Mouse (Mus musculus): Measurements from ENCODE around the gene Zswim8. TPM values are rescaled to one million over a fixed set of nuclear protein-coding genes. Genes with fewer than 3 reads are reported as not detected.

Gene Zswim8
- polyA plus RNA-seq, 1 experiment from 2014 or later: 43.1 TPM

DNA sequence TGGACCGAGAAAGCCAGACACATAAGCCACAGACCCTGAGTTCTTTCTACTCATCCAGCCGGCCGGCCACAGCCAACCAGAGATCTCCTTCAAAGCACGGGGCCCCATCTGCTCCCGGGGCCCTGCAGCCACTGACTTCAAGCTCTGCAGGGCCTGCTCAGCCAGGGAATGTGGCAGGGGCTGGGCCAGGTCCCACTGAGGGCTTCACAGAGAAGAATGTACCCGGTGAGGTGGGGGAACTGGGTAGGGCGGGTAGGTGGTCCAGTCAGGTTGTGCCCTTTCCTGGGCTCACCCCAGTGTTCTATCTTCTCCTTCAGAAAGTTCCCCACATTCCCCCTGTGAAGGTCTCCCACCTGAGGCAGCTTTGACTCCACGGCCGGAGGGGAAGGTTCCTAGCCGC lies 11.1 kb downstream of the Zswim8 start:
- Histone ChIP-seq H3K4me3 (no peak overlapping the region), H3K27me3 (no peaks in the 10 kb centered on the region), H3K27ac (no peak overlapping the region), H3K4me2 (replicated peaks) (no peak overlapping the region), H3K4me1 (no peaks in the 10 kb centered on the region), H3K9ac (no peak overlapping the region), H3K36me3 (peaks cover 98% of the 10 kb centered on the region), H3K9me3 (no peaks in the 10 kb centered on the region)
- 92% methylated on average over 10 of the region's 10 CpGs for WGBS
- ATAC-seq (ENCODE audit: low FRiP score, low read depth): no peak

DNA sequence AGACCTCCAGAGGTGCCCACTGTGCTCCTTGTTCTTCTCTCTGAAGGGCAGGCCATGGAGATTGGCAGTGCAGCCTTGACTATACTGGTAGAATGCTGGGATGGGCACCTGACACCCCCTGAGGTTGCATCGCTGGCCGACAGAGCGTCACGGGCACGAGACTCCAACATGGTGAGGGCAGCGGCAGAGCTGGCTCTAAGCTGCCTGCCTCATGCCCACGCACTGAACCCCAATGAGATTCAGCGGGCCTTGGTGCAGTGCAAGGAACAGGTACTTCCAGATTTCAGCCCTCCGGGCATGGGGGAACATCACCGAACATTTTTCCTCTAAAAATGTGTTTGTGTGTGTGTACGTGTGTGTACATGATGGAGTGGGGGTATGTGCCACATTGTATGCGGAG lies 12.4 kb downstream of the Zswim8 start:
- no peak overlapping the region for H3K4me3 ChIP-seq
- H3K9me3 ChIP-seq: no peaks in the 10 kb centered on the region
- no peak overlapping the region for H3K27ac ChIP-seq
- 87% methylated on average over 12 of the region's 12 CpGs for WGBS
- H3K4me1 ChIP-seq: no peaks in the 10 kb centered on the region
- H3K4me2 ChIP-seq (replicated peaks): no peak overlapping the region
- H3K9ac ChIP-seq: no peak overlapping the region
- peaks cover 97% of the 10 kb centered on the region for H3K36me3 ChIP-seq
- ATAC-seq (ENCODE audit: low FRiP score, low read depth): no peak
- no peaks in the 10 kb centered on the region for H3K27me3 ChIP-seq

DNA sequence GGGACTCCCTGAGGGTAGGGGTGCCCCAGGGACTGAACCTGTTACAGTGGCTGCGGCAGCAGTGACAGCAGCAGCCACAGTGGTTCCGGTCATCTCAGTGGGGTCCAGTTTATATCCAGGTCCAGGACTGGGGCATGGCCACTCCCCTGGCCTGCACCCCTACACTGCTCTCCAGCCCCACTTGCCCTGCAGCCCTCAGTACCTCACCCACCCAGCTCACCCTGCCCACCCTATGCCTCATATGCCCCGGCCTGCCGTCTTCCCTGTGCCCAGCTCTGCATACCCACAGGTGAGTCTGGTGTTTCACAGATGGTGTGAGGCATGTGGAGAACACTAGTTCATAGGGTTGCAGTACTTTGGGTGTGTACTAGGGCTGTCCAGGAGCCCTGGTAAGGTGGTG lies 14.0 kb downstream of the Zswim8 start:
- no peak overlapping the region for H3K4me2 ChIP-seq (replicated peaks)
- H3K4me3 ChIP-seq: no peak overlapping the region
- 86% methylated on average over 4 of the region's 4 CpGs for WGBS
- ATAC-seq (ENCODE audit: low FRiP score, low read depth): 0 out of 2 replicates have a peak, but pooled peaks have one; percentile 24
- H3K36me3 ChIP-seq: peaks cover 97% of the 10 kb centered on the region
- no peaks in the 10 kb centered on the region for H3K27me3 ChIP-seq
- H3K27ac ChIP-seq: no peak overlapping the region
- no peaks in the 10 kb centered on the region for H3K9me3 ChIP-seq
- no peak overlapping the region for H3K9ac ChIP-seq
- H3K4me1 ChIP-seq: no peaks in the 10 kb centered on the region

DNA sequence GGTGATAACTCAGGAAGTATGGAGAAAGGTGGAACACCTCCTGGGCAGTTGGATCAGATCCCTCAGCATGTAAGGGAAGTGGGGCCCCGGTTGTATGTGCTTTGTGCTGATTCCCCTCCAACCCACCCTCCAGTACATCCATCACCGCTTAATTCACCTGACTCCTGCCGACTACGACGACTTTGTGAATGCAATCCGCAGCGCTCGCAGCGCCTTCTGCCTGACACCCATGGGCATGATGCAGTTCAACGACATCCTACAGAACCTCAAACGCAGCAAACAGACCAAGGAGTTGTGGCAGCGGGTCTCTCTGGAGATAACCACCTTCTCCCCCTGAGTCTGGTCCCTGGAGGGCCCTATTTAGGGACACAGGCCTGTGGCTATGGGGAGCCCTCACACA lies 15.7 kb downstream of the Zswim8 start:
- H3K36me3 ChIP-seq: peaks cover 97% of the 10 kb centered on the region
- WGBS: 91% methylated on average over 12 of the region's 12 CpGs

DNA sequence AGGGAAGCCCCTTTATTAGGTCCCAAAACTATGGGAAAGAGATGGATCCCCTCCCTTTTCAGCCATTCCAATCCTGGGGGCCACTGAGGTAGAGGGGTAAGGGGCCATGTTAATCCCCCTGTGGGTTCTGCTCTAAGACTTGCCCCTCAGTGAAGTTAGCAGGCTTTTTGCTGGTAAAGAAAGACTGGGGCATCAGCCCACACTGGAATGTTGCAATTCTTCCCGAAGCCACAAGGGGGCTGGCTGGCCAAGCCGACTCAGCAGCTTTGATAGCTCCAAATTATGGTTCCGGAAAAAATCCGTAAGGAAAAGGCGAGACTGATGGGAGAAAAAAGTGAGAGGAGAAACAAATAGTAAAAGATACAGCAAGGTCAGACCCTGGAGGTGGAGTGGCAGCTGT lies 16.7 kb downstream of the Zswim8 start:
- WGBS: 16% methylated on average over 5 of the region's 5 CpGs
- no peaks in the 10 kb centered on the region for H3K27me3 ChIP-seq
- no peaks in the 10 kb centered on the region for H3K9me3 ChIP-seq
- peaks cover 97% of the 10 kb centered on the region for H3K36me3 ChIP-seq
- no peak overlapping the region for H3K4me2 ChIP-seq (replicated peaks)
- H3K27ac ChIP-seq: no peak overlapping the region
- no peak for ATAC-seq (ENCODE audit: low FRiP score, low read depth)
- no peak overlapping the region for H3K4me3 ChIP-seq
- no peaks in the 10 kb centered on the region for H3K4me1 ChIP-seq
- H3K9ac ChIP-seq: no peak overlapping the region

More for the DNA sequence above, 15.7 kb downstream of the Zswim8 start:
- no peak for ATAC-seq (ENCODE audit: low FRiP score, low read depth)
- Histone ChIP-seq H3K4me2 (replicated peaks) (no peak overlapping the region), H3K27me3 (no peaks in the 10 kb centered on the region), H3K4me3 (no peak overlapping the region), H3K9me3 (no peaks in the 10 kb centered on the region), H3K27ac (no peak overlapping the region), H3K9ac (no peak overlapping the region), H3K4me1 (no peaks in the 10 kb centered on the region)

DNA sequence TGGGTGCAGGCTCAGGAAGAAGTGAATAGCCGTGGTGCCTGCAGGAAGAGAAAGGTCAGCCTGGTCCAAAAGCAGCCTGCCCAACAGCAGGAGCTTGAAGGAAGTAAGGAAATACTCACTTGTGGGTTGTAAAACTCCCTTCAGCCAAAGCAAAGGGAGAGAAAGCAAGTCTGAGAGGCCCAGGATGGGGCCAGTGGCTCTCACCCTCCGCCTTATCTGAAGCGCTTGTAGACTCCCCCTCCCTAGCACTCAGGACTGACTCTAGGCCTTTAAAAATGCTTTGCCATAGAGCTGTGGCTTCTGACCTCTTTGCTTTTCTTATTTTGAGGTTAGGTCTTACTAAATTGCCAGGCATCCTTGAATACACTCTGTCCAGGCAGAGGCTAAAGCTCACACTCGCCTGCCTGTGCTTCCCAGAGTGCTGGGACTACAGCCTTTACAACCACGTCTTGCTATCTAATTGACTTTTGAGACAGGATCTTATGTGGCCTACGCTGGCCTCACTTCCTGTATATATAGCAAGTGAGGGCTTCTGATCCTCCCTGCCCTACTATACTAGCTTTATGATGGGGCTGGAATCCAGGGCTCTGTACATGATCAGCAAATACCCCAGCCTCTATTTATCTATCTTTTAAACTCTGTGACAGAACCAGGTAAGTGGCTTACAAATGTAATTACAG lies 18.4 kb downstream of the Zswim8 start:
- no peak overlapping the region for H3K9ac ChIP-seq
- H3K4me1 ChIP-seq: no peaks in the 10 kb centered on the region
- no peak overlapping the region for H3K4me2 ChIP-seq (replicated peaks)
- H3K36me3 ChIP-seq: peaks cover 99% of the 10 kb centered on the region
- ATAC-seq (ENCODE audit: low FRiP score, low read depth): no peak
- no peak overlapping the region for H3K27ac ChIP-seq
- no peaks in the 10 kb centered on the region for H3K9me3 ChIP-seq
- WGBS: 72% methylated on average over 6 of the region's 6 CpGs
- H3K27me3 ChIP-seq: no peaks in the 10 kb centered on the region
- H3K4me3 ChIP-seq: no peak overlapping the region

DNA sequence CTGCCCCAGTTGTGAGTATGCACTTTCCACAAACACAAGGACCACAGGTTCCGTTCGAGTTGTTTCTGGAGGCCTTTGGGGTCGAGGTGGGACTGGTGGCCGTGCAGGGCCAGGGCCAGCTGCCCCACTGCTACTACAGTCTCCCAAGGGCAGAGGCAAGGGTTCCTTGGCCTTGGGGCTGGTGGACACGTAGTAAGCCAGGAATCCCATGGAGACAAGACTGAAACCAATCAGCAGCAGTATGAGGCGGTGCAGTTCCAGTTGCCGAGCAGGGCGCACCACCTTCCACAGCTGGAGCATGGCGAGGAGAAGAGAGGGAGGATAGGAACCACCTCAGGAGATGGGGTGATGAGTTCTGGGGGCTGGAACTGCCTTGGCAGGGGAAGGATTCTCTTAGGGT lies 22.5 kb downstream of the Zswim8 start:
- peaks cover 17% of the 10 kb centered on the region for H3K4me1 ChIP-seq
- H3K36me3 ChIP-seq: peaks cover 75% of the 10 kb centered on the region
- no peak overlapping the region for H3K27ac ChIP-seq
- 92% methylated on average over 9 of the region's 9 CpGs for WGBS
- no peak overlapping the region for H3K4me3 ChIP-seq
- no peak overlapping the region for H3K4me2 ChIP-seq (replicated peaks)
- no peaks in the 10 kb centered on the region for H3K9me3 ChIP-seq
- no peaks in the 10 kb centered on the region for H3K27me3 ChIP-seq
- no peak for ATAC-seq (ENCODE audit: low FRiP score, low read depth)
- H3K9ac ChIP-seq: no peak overlapping the region

DNA sequence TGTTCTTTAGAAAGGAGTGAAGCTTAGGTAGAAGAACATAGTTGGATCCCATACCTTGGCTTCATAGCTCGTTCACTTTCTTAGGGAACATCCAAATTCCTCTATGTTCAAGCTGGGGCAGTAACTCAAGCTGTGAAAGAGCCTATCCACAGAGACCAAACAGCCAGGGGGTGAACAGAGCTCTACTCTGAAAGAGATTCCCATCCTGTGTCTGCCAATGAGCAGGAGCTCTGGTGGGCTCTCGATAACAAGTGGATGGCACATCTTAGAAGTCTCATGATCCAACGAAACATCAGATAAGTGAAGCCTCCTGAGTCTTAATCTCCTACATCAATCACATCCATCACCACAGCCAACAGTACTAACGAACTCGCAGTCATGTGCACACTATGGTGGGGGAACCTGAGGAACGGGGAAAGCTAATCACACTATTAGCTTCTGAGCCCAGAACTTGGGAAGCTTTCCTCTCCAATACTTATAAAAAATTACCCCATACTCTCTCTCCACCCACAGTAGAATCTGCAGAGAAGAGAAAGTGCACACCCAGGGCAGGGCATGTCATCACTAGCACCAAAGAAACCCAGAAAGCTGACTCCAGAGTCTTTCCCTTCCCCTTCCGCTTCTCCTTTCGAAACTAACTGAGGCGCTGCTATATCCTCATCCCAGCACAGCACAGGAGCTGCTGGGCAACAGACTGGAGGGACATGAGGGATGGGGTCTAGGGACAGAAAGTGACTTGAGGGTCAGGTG lies 23.7 kb downstream of the Zswim8 start:
- Histone ChIP-seq H3K36me3 (peaks cover 74% of the 10 kb centered on the region), H3K4me3 (no peak overlapping the region), H3K4me1 (peaks cover 26% of the 10 kb centered on the region), H3K27ac (no peak overlapping the region), H3K9me3 (no peaks in the 10 kb centered on the region), H3K4me2 (replicated peaks) (no peak overlapping the region), H3K9ac (peak overlapping the region; percentile 40; the same call in 1 of the 2 replicates), H3K27me3 (no peaks in the 10 kb centered on the region)
- 86% methylated on average over 9 of the region's 9 CpGs for WGBS
- ATAC-seq (ENCODE audit: low FRiP score, low read depth): no peak

DNA sequence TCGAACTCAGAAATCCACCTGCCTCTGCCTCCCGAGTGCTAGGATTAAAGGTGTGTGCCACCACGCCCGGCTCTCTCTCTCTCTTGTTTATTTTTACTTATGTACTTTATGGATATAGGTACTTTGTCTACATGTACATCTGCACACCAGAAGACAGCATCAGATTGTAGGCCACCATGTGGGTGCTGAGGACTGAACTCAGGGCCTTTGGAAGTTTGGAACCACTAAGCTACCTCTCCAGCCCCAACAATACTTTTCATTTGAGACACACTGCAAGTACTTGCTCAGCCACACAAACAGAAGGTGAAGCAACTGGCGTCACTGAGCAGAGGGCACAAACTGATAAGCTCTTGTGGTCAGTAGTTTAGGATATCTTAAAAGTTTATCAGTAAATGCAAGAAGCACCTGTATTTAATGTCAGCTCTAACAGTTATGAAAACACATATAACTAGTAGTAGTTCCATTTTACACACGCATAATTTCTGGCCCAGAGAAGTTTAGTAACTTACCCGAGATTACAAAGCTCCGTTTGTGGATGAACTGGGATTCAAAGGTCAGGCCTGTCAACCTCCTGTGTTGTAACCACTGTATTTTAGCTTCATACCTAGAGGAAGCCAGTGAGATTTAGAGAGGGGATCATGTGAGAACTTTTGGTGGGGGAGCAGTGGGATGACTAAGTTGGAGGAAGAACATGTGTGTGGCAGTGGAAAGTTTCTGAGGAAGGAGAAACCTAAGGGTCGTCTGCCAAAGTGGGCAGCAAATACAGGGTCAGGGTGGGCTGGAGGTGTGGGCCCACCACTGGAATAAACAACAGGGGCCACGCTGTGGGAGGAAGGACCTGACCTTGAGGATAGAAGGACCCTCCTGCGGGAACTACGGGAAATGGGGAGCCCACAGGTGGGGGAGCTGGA lies 25.9 kb downstream of the Zswim8 start:
- WGBS: 47% methylated on average over 12 of the region's 12 CpGs
- H3K36me3 ChIP-seq: peaks cover 71% of the 10 kb centered on the region
- H3K4me1 ChIP-seq: peaks cover 26% of the 10 kb centered on the region
- peak overlapping the region; percentile 88 for H3K9ac ChIP-seq
- no peaks in the 10 kb centered on the region for H3K27me3 ChIP-seq
- no peaks in the 10 kb centered on the region for H3K9me3 ChIP-seq
- H3K27ac ChIP-seq: peak overlapping the region; percentile 91
- H3K4me3 ChIP-seq: peak overlapping the region; percentile 82
- H3K4me2 ChIP-seq (replicated peaks): peak overlapping the region; percentile 94
- ATAC-seq (ENCODE audit: low FRiP score, low read depth): no peak

DNA sequence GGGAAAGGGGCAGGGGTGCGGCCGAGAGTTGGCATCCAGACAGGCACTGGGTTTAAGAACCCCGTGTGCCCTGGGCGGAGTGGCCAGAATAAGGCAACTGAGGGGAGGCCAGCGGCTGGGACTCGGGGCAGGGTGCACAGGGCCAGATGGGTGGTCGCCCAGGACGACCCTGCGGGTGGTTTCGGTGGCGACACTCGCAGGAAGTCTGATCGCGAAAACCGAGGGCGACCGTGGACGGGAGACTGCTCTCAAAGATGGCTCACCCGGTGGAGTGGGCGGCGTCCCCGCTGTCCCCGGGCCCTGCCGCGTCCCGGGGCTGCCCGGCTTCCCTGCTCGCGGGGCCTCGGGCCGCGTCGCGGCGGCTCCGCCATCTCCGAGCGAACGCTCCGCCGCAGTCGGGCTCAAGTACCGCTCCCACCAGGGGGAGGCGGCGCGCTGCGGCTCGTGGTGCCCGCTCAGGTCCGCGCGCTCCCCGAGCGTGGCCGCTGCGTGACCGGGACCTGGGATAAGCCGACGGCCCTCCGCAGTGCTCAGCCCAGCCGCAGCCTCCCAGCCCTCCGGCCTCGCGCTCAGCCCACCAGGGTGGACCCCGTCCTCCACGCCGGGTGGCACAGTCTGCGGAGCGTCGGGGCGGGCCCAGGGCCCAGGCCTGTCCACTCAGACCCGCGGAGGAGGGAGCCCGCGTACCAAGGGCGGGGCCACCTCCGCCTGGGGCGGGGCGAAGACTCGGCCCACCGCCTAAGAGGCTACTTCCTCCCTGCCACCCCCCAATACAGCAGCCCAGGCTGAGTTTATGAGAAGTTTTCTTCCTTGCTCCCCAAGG lies 26.8 kb downstream of the Zswim8 start, which contains the start of gene Ndst2:
Ndst2 (minus strand) TSS at position 611 of the 823 bp plus-strand sequence.
- H3K36me3 ChIP-seq: peaks cover 71% of the 10 kb centered on the region
- H3K4me3 ChIP-seq: peak within 1 kb of the TSS; percentile 82
- no peaks in the 10 kb centered on the region for H3K27me3 ChIP-seq
- peak within 1 kb of the TSS; percentile 91 for H3K27ac ChIP-seq
- H3K4me1 ChIP-seq: peaks cover 26% of the 10 kb centered on the region
- H3K9ac ChIP-seq: peak within 1 kb of the TSS; percentile 88
- under 1% methylated on average over 72 of the region's 81 CpGs for WGBS
- ATAC-seq (ENCODE audit: low FRiP score, low read depth): peak; percentile 98
- H3K9me3 ChIP-seq: no peaks in the 10 kb centered on the region
- peak within 1 kb of the TSS; percentile 94 for H3K4me2 ChIP-seq (replicated peaks)

DNA sequence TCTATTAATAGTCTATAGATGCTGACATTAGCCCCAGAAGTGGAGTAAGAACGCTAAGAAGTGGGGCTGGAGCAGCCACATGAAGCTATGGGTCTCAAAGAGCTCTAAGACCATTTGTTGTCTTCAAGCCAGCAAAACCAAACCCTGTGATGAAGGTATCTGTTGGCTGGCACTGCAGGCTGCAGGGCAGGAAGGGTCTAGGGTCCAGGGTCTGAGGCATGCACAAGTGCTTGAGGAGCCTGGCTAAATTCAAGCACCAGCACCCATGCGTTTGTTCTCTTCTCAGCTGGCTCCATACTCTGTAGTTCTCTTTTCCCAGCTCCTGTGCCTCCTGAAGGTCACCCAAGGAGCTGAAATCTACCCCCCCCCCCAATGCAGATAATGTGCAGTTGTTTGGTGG lies 27.7 kb downstream of the Zswim8 start:
- 0 out of 2 replicates have a peak overlapping the region, but pooled peaks have one; percentile 88 for H3K9ac ChIP-seq
- H3K27ac ChIP-seq: peak overlapping the region; percentile 28; the same call in 1 of the 2 replicates
- peaks cover 71% of the 10 kb centered on the region for H3K36me3 ChIP-seq
- ATAC-seq (ENCODE audit: low FRiP score, low read depth): no peak
- H3K9me3 ChIP-seq: no peaks in the 10 kb centered on the region
- 73% methylated on average over 2 of the region's 2 CpGs for WGBS
- H3K4me3 ChIP-seq: no peak overlapping the region
- no peaks in the 10 kb centered on the region for H3K27me3 ChIP-seq
- peak overlapping the region; percentile 94; the same call in 1 of the 2 replicates for H3K4me2 ChIP-seq (replicated peaks)
- peaks cover 26% of the 10 kb centered on the region for H3K4me1 ChIP-seq
